Mouse (Mus musculus): ENCODE measurements at regions not wholly inside any gene's neighbourhood (a gene's known extent, or its start where the extent isn't known, plus 50 kb on each side); places are given as distances from the start of the nearest gene placed in this dataset. TPM values are rescaled to one million over a fixed set of nuclear protein-coding genes. Genes with fewer than 3 reads are reported as not detected.

- H3K4me3 ChIP-seq = no peak overlapping the region
- no peak for ATAC-seq (replicated peaks; ENCODE audit: insufficient number of reproducible peaks, insufficient read depth, low FRiP score, low read depth)
- no peaks in the 10 kb centered on the region for H3K27me3 ChIP-seq
- H3K27ac ChIP-seq = no peak overlapping the region
- no peak overlapping the region for H3K9ac ChIP-seq
- no peaks in the 10 kb centered on the region for H3K36me3 ChIP-seq
- H3K4me1 ChIP-seq (replicated peaks) = no peaks in the 10 kb centered on the region
- 53% methylated on average over 2 of the region's 2 CpGs for WGBS
- H3K4me2 ChIP-seq = no peak overlapping the region
- no peaks in the 10 kb centered on the region for H3K9me3 ChIP-seq (replicated peaks)
Observed at GRCm38 (mm10) chr1:73070126-73070525, 54.4 kb upstream of the Tnp1 start.

Small RNAs in the stretch of these regions (microRNA-seq; reads per million reads assigned to microRNA genes)
- not detected for gene Mir6351

Measured in heart, embryonic 15.5 days (tissue).